Mouse (Mus musculus) bone marrow, adult 2 months (tissue): ENCODE measurements around the gene March11.

Experiments
- CTCF ChIP-seq: fragments of 200-500 bp; IDR thresholded peaks from 2 replicates; pipeline ENCODE4 v1.5.1; 2011; ENCODE audit warnings: low read length, control low read depth; ENCODE audit not compliant: control insufficient read depth, insufficient read depth
- POLR2A ChIP-seq: fragments of 200-500 bp; IDR thresholded peaks from 2 replicates; pipeline ENCODE4 v1.6.1; 2011; ENCODE audit warnings: low read depth, mild to moderate bottlenecking, control low read depth, low read length, borderline replicate concordance; ENCODE audit not compliant: control insufficient read depth

- TF ChIP-seq CTCF (no peak), POLR2A (no peak)
These were observed 56.5 kb downstream of the March11 start for GRCm38 (mm10) chr15:26365344-26365743.
